Mouse (Mus musculus) kidney, embryonic 14.5 days (tissue): ENCODE results near the gene 4930402F06Rik. TPM values are rescaled to one million over a fixed set of nuclear protein-coding genes. Genes with fewer than 3 reads are reported as not detected.

Source experiments
- ATAC-seq: fragments of 200-750 bp; cut with Nextera tagmentation; 2 replicates; pipeline ENCODE4 v1.8.0; 2017; ENCODE audit warnings: moderate number of reproducible peaks, mild to moderate bottlenecking, moderate TSS enrichment, moderate library complexity; ENCODE audit not compliant: low FRiP score, low TSS enrichment
- H3K27ac ChIP-seq: fragments of 300-500 bp; sonication (generic); 2 replicates; pipeline ENCODE4 v1.5.1; 2014; ENCODE audit warnings: low read depth, mild to moderate bottlenecking, low read length, moderate library complexity, mixed read lengths
- H3K27me3 ChIP-seq: fragments of 300-500 bp; sonication (generic); 2 replicates; pipeline ENCODE4 v1.6.1; 2014; ENCODE audit warnings: mild to moderate bottlenecking, low read length; ENCODE audit not compliant: control insufficient read depth, insufficient read depth
- H3K36me3 ChIP-seq: fragments of 300-500 bp; sonication (generic); 2 replicates; pipeline ENCODE4 v1.6.1; 2014; ENCODE audit warnings: low read length, mixed read lengths; ENCODE audit not compliant: control insufficient read depth, insufficient read depth
- H3K4me1 ChIP-seq: fragments of 300-500 bp; sonication (generic); 2 replicates; pipeline ENCODE4 v1.6.1; 2014; ENCODE audit warnings: low read length, mixed read lengths; ENCODE audit not compliant: control insufficient read depth, insufficient read depth
- H3K4me2 ChIP-seq: fragments of 300-500 bp; sonication (generic); replicated peaks from 2 replicates; pipeline ENCODE4 v1.6.1; 2014; ENCODE audit warnings: low read depth, mild to moderate bottlenecking, low read length
- H3K4me3 ChIP-seq: fragments of 300-500 bp; sonication (generic); 2 replicates; pipeline ENCODE4 v1.5.1; 2014; ENCODE audit warnings: mild to moderate bottlenecking, low read length
- H3K9ac ChIP-seq: fragments of 300-500 bp; sonication (generic); 2 replicates; pipeline ENCODE4 v1.6.1; 2014; ENCODE audit warnings: low read depth, mild to moderate bottlenecking, low read length, moderate library complexity
- H3K9me3 ChIP-seq: fragments of 300-500 bp; sonication (generic); 2 replicates; pipeline ENCODE4 v1.6.1; 2016; ENCODE audit warnings: low read length; ENCODE audit not compliant: control insufficient read depth
- WGBS: fragments of 180-500 bp; shearing (Covaris S2); extraction: QIAGEN DNeasy Blood & Tissue Kit; methylation state at CpG from one replicate; pipeline ENCODE4 v1.1.7; 2014; 5-methylcytosine and 5-hydroxymethylcytosine counted together
- polyA plus RNA-seq: library from polyadenylated mRNA; unstranded; fragments of >200 nt; fragmentation: Nextera tagmentation; extraction: Ambion mirVana; gene quantifications from 2 replicates; pipeline ENCODE4 v1.2.1, GENCODE M21; 2014

4930402F06Rik gene
- not detected in 2 replicates for polyA plus RNA-seq

- Histone ChIP-seq H3K4me2 (no peak within 1 kb of the TSS), H3K36me3 (peaks cover 4% of the 10 kb centered on the region; the same call in 1 of the 2 replicates), H3K27me3 (no peaks in the 10 kb centered on the region), H3K4me1 (no peaks in the 10 kb centered on the region), H3K9ac (no peak within 1 kb of the TSS), H3K9me3 (no peaks in the 10 kb centered on the region), H3K27ac (no peak within 1 kb of the TSS), H3K4me3 (no peak within 1 kb of the TSS)
- WGBS = 77% methylated on average over 5 of the region's 5 CpGs
- no peak for ATAC-seq
Observed at GRCm38 (mm10) chr2:35397096-35397495, at the start of gene 4930402F06Rik. Gene 4930402F06Rik, minus strand, starts transcription at chr2:35397175.

GRCm38 (mm10) chr2:35446300-35446699 is 49.3 kb upstream of the 4930402F06Rik start:
- peak overlapping the region; percentile 53; the same call in 1 of the 2 replicates for H3K27ac ChIP-seq

GRCm38 (mm10) chr2:35445610-35446009 is 48.6 kb upstream of the 4930402F06Rik start:
- H3K27ac ChIP-seq = peak overlapping the region; percentile 53; the same call in 1 of the 2 replicates
- ATAC-seq = no peak
- H3K4me2 ChIP-seq = no peak overlapping the region
- no peaks in the 10 kb centered on the region; the same call in 1 of the 2 replicates for H3K27me3 ChIP-seq
- no peak overlapping the region for H3K4me3 ChIP-seq
- H3K36me3 ChIP-seq = no peaks in the 10 kb centered on the region
- peaks cover 65% of the 10 kb centered on the region for H3K4me1 ChIP-seq
- no peaks in the 10 kb centered on the region for H3K9me3 ChIP-seq
- H3K9ac ChIP-seq = 0 out of 2 replicates have a peak overlapping the region, but pooled peaks have one; percentile 31
- WGBS = 62% methylated on average over 7 of the region's 7 CpGs

More at GRCm38 (mm10) chr2:35446300-35446699, 49.3 kb upstream of the 4930402F06Rik start:
- H3K27me3 ChIP-seq = no peaks in the 10 kb centered on the region
- H3K36me3 ChIP-seq = no peaks in the 10 kb centered on the region
- ATAC-seq = peak; percentile 32; the same call in 1 of the 2 replicates
- H3K4me2 ChIP-seq = no peak overlapping the region; the same call in 1 of the 2 replicates
- H3K9me3 ChIP-seq = no peaks in the 10 kb centered on the region
- 65% methylated on average over 5 of the region's 5 CpGs for WGBS
- H3K4me1 ChIP-seq = peaks cover 63% of the 10 kb centered on the region
- no peak overlapping the region for H3K4me3 ChIP-seq
- H3K9ac ChIP-seq = 0 out of 2 replicates have a peak overlapping the region, but pooled peaks have one; percentile 31

GRCm38 (mm10) chr2:35444764-35445262 is 47.8 kb upstream of the 4930402F06Rik start:
- WGBS = 39% methylated on average over 6 of the region's 6 CpGs
- no peak for ATAC-seq
- Histone ChIP-seq H3K27me3 (no peaks in the 10 kb centered on the region; the same call in 1 of the 2 replicates), H3K4me2 (no peak overlapping the region), H3K4me1 (peaks cover 68% of the 10 kb centered on the region), H3K4me3 (no peak overlapping the region), H3K27ac (peak overlapping the region; percentile 53; the same call in 1 of the 2 replicates), H3K36me3 (no peaks in the 10 kb centered on the region), H3K9ac (no peak overlapping the region), H3K9me3 (no peaks in the 10 kb centered on the region)

- H3K27me3 ChIP-seq = no peaks in the 10 kb centered on the region; the same call in 1 of the 2 replicates
- WGBS = 49% methylated on average over 16 of the region's 16 CpGs
- H3K4me3 ChIP-seq = no peak overlapping the region
- no peaks in the 10 kb centered on the region for H3K9me3 ChIP-seq
- ATAC-seq = no peak
- peaks cover 65% of the 10 kb centered on the region for H3K4me1 ChIP-seq
- H3K36me3 ChIP-seq = no peaks in the 10 kb centered on the region
- H3K27ac ChIP-seq = peak overlapping the region; percentile 53; the same call in 1 of the 2 replicates
- H3K4me2 ChIP-seq = no peak overlapping the region
- peak overlapping the region; percentile 7; the same call in 1 of the 2 replicates for H3K9ac ChIP-seq
Observed at GRCm38 (mm10) chr2:35443981-35444763, 47.2 kb upstream of the 4930402F06Rik start.

GRCm38 (mm10) chr2:35443325-35443724 is 46.4 kb upstream of the 4930402F06Rik start:
- Histone ChIP-seq H3K27ac (peak overlapping the region; percentile 15; the same call in 1 of the 2 replicates), H3K9ac (no peak overlapping the region), H3K36me3 (no peaks in the 10 kb centered on the region), H3K4me1 (peaks cover 57% of the 10 kb centered on the region), H3K4me3 (no peak overlapping the region), H3K4me2 (no peak overlapping the region), H3K27me3 (no peaks in the 10 kb centered on the region; the same call in 1 of the 2 replicates), H3K9me3 (no peaks in the 10 kb centered on the region)
- no peak for ATAC-seq
- 54% methylated on average over 5 of the region's 5 CpGs for WGBS

- ATAC-seq = no peak
- Histone ChIP-seq H3K4me1 (peaks cover 46% of the 10 kb centered on the region), H3K4me3 (no peak overlapping the region), H3K27ac (no peak overlapping the region), H3K9me3 (no peaks in the 10 kb centered on the region), H3K27me3 (no peaks in the 10 kb centered on the region; the same call in 1 of the 2 replicates), H3K36me3 (no peaks in the 10 kb centered on the region), H3K4me2 (no peak overlapping the region), H3K9ac (no peak overlapping the region)
- 80% methylated on average over 6 of the region's 6 CpGs for WGBS
Observed at GRCm38 (mm10) chr2:35442079-35442478, 45.1 kb upstream of the 4930402F06Rik start.

- Histone ChIP-seq H3K9me3 (no peaks in the 10 kb centered on the region), H3K9ac (no peak overlapping the region), H3K4me2 (no peak overlapping the region), H3K4me3 (no peak overlapping the region), H3K27me3 (no peaks in the 10 kb centered on the region; the same call in 1 of the 2 replicates), H3K27ac (no peak overlapping the region), H3K4me1 (peaks cover 40% of the 10 kb centered on the region), H3K36me3 (no peaks in the 10 kb centered on the region)
- no peak for ATAC-seq
- 77% methylated on average over 6 of the region's 6 CpGs for WGBS
Observed at GRCm38 (mm10) chr2:35441419-35441818, 44.4 kb upstream of the 4930402F06Rik start.

GRCm38 (mm10) chr2:35440480-35440879 is 43.5 kb upstream of the 4930402F06Rik start:
- no peaks in the 10 kb centered on the region; the same call in 1 of the 2 replicates for H3K27me3 ChIP-seq
- no peak overlapping the region for H3K4me2 ChIP-seq
- WGBS = 89% methylated on average over 3 of the region's 3 CpGs
- H3K4me3 ChIP-seq = no peak overlapping the region
- H3K4me1 ChIP-seq = peaks cover 30% of the 10 kb centered on the region
- no peak overlapping the region for H3K9ac ChIP-seq
- H3K27ac ChIP-seq = no peak overlapping the region
- H3K36me3 ChIP-seq = no peaks in the 10 kb centered on the region
- no peak for ATAC-seq
- no peaks in the 10 kb centered on the region for H3K9me3 ChIP-seq
